Mouse (Mus musculus) embryonic fibroblast, embryonic 13.5 days (primary cell): ENCODE data around the gene Adam19.

Experiments
- CTCF ChIP-seq: IDR thresholded peaks from 2 replicates; pipeline ENCODE4 v1.5.1; 2011; ENCODE audit warnings: mild to moderate bottlenecking, control low read depth, low read length, moderate library complexity, borderline replicate concordance; ENCODE audit not compliant: insufficient read depth
- POLR2A ChIP-seq: IDR thresholded peaks from 2 replicates; pipeline ENCODE4 v1.6.1; 2011; ENCODE audit warnings: low read depth, mild to moderate bottlenecking, control low read depth, low read length, moderate library complexity

DNA sequence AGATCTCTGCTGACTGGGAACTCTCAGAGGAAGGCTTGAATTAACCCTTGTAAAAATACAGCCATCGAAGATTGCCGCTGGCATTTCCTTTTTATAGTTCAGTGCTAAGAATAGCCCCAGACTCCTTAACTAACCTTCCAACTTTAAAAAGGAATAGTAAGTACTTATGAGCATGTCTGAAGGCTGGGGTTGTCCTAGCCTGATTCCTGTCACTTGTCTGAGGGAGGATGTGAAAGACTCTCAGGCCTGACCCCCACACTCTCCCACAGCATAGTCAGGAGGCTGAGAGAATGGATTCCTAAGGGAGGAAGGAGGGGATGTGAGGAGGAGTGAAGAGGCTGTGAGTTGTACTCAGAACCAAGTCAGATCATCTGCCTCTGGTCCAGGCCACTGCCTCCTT is 26.3 kb upstream of the Adam19 start:
- no peak for TF ChIP-seq POLR2A
- no peak for TF ChIP-seq CTCF
